Mouse (Mus musculus) granulocyte monocyte progenitor cell, adult 5-6 weeks (primary cell): Measurements from ENCODE around the gene Tnr. TPM values are rescaled to one million over a fixed set of nuclear protein-coding genes. Genes with fewer than 3 reads are reported as not detected.

Experiments
- ATAC-seq: replicated peaks from 2 replicates; pipeline ENCODE4 v1.8.0; 2016; ENCODE audit warnings: mild to moderate bottlenecking, moderate TSS enrichment, inconsistent platforms; ENCODE audit not compliant: poor library complexity, severe bottlenecking
- total RNA-seq, 2 experiments: library from RNA; stranded (forward) in 1 of 2; stranded (reverse) in 1 of 2; fragments of 200-712, 200-1000 nt in 1 of 2; fragments of >200 nt in 1 of 2; fragmentation: Nextera tagmentation in 1 of 2; gene quantifications; 2 replicates each; pipeline ENCODE4 v1.2.3; 2014 to 2017

Tnr gene
- total RNA-seq (2014; fragmentation: Nextera tagmentation) (not detected in 2 replicates), total RNA-seq (2017) (not detected in 2 replicates)

GRCm38 (mm10) chr1:159523578-159523977 lies at the start of gene Tnr:
Gene Tnr (plus strand): TSS chr1:159523769.
- no peak; the same call in 1 of the 2 replicates for ATAC-seq

GRCm38 (mm10) chr1:159489853-159490435 lies 33.6 kb upstream of the Tnr start:
- no peak for ATAC-seq

- ATAC-seq = no peak
These were observed 31.0 kb upstream of the Tnr start for GRCm38 (mm10) chr1:159492536-159492935.

GRCm38 (mm10) chr1:159493720-159494499 lies 29.7 kb upstream of the Tnr start:
- ATAC-seq = no peak

GRCm38 (mm10) chr1:159498236-159498635 lies 25.3 kb upstream of the Tnr start:
- no peak for ATAC-seq

- ATAC-seq = no peak
These were observed 23.6 kb upstream of the Tnr start for GRCm38 (mm10) chr1:159499806-159500460.

- no peak for ATAC-seq
These were observed 21.7 kb upstream of the Tnr start for GRCm38 (mm10) chr1:159501911-159502310.

- ATAC-seq = no peak
These were observed 12.9 kb upstream of the Tnr start for GRCm38 (mm10) chr1:159510667-159511066.

- ATAC-seq = no peak
These were observed 5.9 kb upstream of the Tnr start for GRCm38 (mm10) chr1:159517647-159518046.

- ATAC-seq = no peak
These were observed 4.4 kb upstream of the Tnr start for GRCm38 (mm10) chr1:159519206-159519605.

GRCm38 (mm10) chr1:159523069-159523468 lies 500 bp upstream of the Tnr start:
- ATAC-seq = no peak

- peak; percentile 67 for ATAC-seq
These were observed 531 bp downstream of the Tnr start for GRCm38 (mm10) chr1:159524051-159524549.

GRCm38 (mm10) chr1:159532841-159533569 lies 9.4 kb downstream of the Tnr start:
- no peak for ATAC-seq

GRCm38 (mm10) chr1:159535582-159535981 lies 12.0 kb downstream of the Tnr start:
- no peak for ATAC-seq

- no peak for ATAC-seq
These were observed 14.0 kb downstream of the Tnr start for GRCm38 (mm10) chr1:159537541-159537940.

GRCm38 (mm10) chr1:159538076-159538475 lies 14.5 kb downstream of the Tnr start:
- no peak for ATAC-seq

- no peak for ATAC-seq
These were observed 22.0 kb downstream of the Tnr start for GRCm38 (mm10) chr1:159545470-159546145.

- ATAC-seq = no peak
These were observed 27.5 kb downstream of the Tnr start for GRCm38 (mm10) chr1:159551036-159551435.

- no peak for ATAC-seq
These were observed 28.2 kb downstream of the Tnr start for GRCm38 (mm10) chr1:159551591-159552442.
